Mouse (Mus musculus) stomach, postnatal 0 days (tissue): Measurements from ENCODE around the gene Helt. TPM values are rescaled to one million over a fixed set of nuclear protein-coding genes. Genes with fewer than 3 reads are reported as not detected.

ENCODE experiments used
- ATAC-seq: fragments of 200-750 bp; cut with Nextera tagmentation; 2 replicates; pipeline ENCODE4 v1.8.0; 2017; ENCODE audit not compliant: low FRiP score, low TSS enrichment
- DNase-seq: peaks from one replicate; pipeline ENCODE4 v3.0.0-alpha.2; 2016; ENCODE audit warnings: low spot score
- H3K27ac ChIP-seq: fragments of 300-500 bp; sonication (generic); replicated peaks from 2 replicates; pipeline ENCODE4 v1.5.1; 2014; ENCODE audit warnings: mild to moderate bottlenecking, control low read depth
- H3K27me3 ChIP-seq: fragments of 300-500 bp; sonication (generic); 2 replicates; pipeline ENCODE4 v1.6.1; 2014; ENCODE audit warnings: low read length; ENCODE audit not compliant: control insufficient read depth, insufficient read depth
- H3K36me3 ChIP-seq: fragments of 300-500 bp; sonication (generic); 2 replicates; pipeline ENCODE4 v1.6.1; 2014; ENCODE audit warnings: low read length, mixed read lengths; ENCODE audit not compliant: control insufficient read depth, insufficient read depth
- H3K4me1 ChIP-seq: fragments of 300-500 bp; sonication (generic); replicated peaks from 2 replicates; pipeline ENCODE4 v1.6.1; 2014; ENCODE audit warnings: antibody characterized with exemption; ENCODE audit not compliant: control insufficient read depth, insufficient read depth
- H3K4me2 ChIP-seq: fragments of 300-500 bp; sonication (generic); replicated peaks from 2 replicates; pipeline ENCODE4 v1.6.1; 2014; ENCODE audit warnings: low read depth, mild to moderate bottlenecking, control low read depth, moderate library complexity
- H3K4me3 ChIP-seq: fragments of 300-500 bp; sonication (generic); 2 replicates; pipeline ENCODE4 v1.5.1; 2014; ENCODE audit warnings: low read depth, low read length, control low read depth
- H3K9ac ChIP-seq: fragments of 300-500 bp; sonication (generic); 2 replicates; pipeline ENCODE4 v1.6.1; 2014; ENCODE audit warnings: mild to moderate bottlenecking, low read length, control low read depth, mixed read lengths
- H3K9me3 ChIP-seq: fragments of 300-500 bp; sonication (generic); 2 replicates; pipeline ENCODE4 v1.6.1; 2016; ENCODE audit warnings: low read length; ENCODE audit not compliant: control insufficient read depth
- CTCF ChIP-seq: IDR thresholded peaks from 2 replicates; pipeline ENCODE4 v1.5.1; 2016; ENCODE audit warnings: antibody characterized with exemption, low read depth, mild to moderate bottlenecking, moderate library complexity
- EP300 ChIP-seq: optimal IDR thresholded peaks from 2 replicates; pipeline ENCODE3; 2016; ENCODE audit warnings: antibody characterized with exemption
- WGBS: fragments of 180-500 bp; shearing (Covaris S2); extraction: QIAGEN DNeasy Blood & Tissue Kit; methylation state at CpG from one replicate; pipeline ENCODE4 v1.1.7; 2014; 5-methylcytosine and 5-hydroxymethylcytosine counted together
- polyA plus RNA-seq: library from polyadenylated mRNA; unstranded; fragments of >200 nt; fragmentation: Nextera tagmentation; extraction: Ambion mirVana; gene quantifications from 2 replicates; pipeline ENCODE4 v1.2.1, GENCODE M21; 2015

Gene Helt
- polyA plus RNA-seq, 1 experiment from 2014 or later = not detected

GRCm38 (mm10) chr8:46332389-46333061, 38.1 kb upstream of the Helt start:
- no peaks in the 10 kb centered on the region for H3K36me3 ChIP-seq
- ATAC-seq = peak; percentile 88
- no peaks in the 10 kb centered on the region for H3K9me3 ChIP-seq
- no peak overlapping the region for H3K4me3 ChIP-seq
- no peaks in the 10 kb centered on the region for H3K27me3 ChIP-seq
- no peaks in the 10 kb centered on the region for H3K4me1 ChIP-seq
- TF ChIP-seq CTCF = no peak
- no peak for TF ChIP-seq EP300
- no peak overlapping the region for H3K4me2 ChIP-seq
- DNase-seq = peak; percentile 66
- no peak overlapping the region for H3K9ac ChIP-seq
- H3K27ac ChIP-seq = no peak overlapping the region
- WGBS = 74% methylated on average over 7 of the region's 7 CpGs

DNA sequence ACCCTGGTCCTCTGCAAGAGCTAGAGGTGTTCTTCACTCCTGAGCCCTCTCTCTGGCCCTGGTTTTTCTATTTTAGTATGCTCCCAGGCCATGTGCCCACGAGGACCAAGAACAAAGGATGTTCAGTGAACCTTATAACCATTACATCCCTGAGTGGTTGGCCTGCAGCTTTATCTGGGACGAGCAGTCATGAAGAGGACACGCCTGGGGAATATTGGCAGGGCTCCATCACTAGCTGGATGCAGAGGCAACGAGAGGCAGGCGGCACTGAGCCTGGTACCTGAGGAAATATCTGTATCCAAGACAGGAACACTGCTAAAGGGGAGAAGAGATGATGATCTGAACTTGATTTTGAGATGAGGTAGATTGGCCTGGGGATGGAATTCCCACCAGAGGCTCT, 37.3 kb upstream of the Helt start:
- H3K4me3 ChIP-seq = no peak overlapping the region
- no peak overlapping the region for H3K9ac ChIP-seq
- H3K9me3 ChIP-seq = no peaks in the 10 kb centered on the region
- 70% methylated on average over 5 of the region's 5 CpGs for WGBS
- H3K4me1 ChIP-seq = no peaks in the 10 kb centered on the region
- H3K36me3 ChIP-seq = no peaks in the 10 kb centered on the region
- no peak overlapping the region for H3K27ac ChIP-seq
- no peak overlapping the region for H3K4me2 ChIP-seq
- no peak for DNase-seq
- H3K27me3 ChIP-seq = no peaks in the 10 kb centered on the region
- no peak for ATAC-seq
- TF ChIP-seq CTCF (no peak), EP300 (no peak)

GRCm38 (mm10) chr8:46329396-46329795, 34.9 kb upstream of the Helt start:
- Histone ChIP-seq H3K27ac (no peak overlapping the region), H3K27me3 (no peaks in the 10 kb centered on the region), H3K36me3 (no peaks in the 10 kb centered on the region), H3K4me3 (no peak overlapping the region), H3K4me1 (no peaks in the 10 kb centered on the region), H3K4me2 (no peak overlapping the region), H3K9me3 (no peaks in the 10 kb centered on the region), H3K9ac (no peak overlapping the region)
- no peak for TF ChIP-seq EP300
- TF ChIP-seq CTCF = no peak
- no peak for ATAC-seq
- WGBS = 76% methylated on average over 4 of the region's 4 CpGs
- no peak for DNase-seq

DNA sequence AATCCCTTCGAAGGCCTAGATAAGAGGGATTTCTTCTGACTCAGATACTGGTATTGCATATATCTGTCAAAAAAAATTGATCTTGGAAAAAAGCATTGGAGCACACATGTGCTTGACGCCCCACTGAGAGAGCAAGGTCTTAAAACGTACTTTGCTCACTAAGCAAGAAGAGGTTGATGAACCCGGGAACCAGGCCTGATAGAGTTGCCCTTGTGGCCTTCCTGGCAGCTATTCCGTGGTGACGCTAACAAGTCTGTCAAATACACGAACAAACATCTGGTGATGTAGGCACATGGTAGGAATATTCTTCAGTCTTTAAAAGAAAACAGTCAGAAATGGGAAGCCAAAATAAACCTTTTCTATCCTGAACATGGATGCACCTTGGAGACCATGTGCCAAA, 32.8 kb upstream of the Helt start:
- no peaks in the 10 kb centered on the region; the same call in 1 of the 2 replicates for H3K4me1 ChIP-seq
- WGBS = 71% methylated on average over 7 of the region's 7 CpGs
- DNase-seq (no peak), ATAC-seq (no peak)
- no peaks in the 10 kb centered on the region for H3K27me3 ChIP-seq
- no peak overlapping the region for H3K9ac ChIP-seq
- H3K4me2 ChIP-seq = no peak overlapping the region
- no peaks in the 10 kb centered on the region for H3K36me3 ChIP-seq
- no peaks in the 10 kb centered on the region for H3K9me3 ChIP-seq
- no peak for TF ChIP-seq CTCF
- no peak for TF ChIP-seq EP300
- no peak overlapping the region for H3K27ac ChIP-seq
- no peak overlapping the region for H3K4me3 ChIP-seq

- WGBS = 78% methylated on average over 5 of the region's 5 CpGs
- no peak overlapping the region for H3K4me3 ChIP-seq
These were observed 32.2 kb upstream of the Helt start for GRCm38 (mm10) chr8:46326715-46327114.

DNA sequence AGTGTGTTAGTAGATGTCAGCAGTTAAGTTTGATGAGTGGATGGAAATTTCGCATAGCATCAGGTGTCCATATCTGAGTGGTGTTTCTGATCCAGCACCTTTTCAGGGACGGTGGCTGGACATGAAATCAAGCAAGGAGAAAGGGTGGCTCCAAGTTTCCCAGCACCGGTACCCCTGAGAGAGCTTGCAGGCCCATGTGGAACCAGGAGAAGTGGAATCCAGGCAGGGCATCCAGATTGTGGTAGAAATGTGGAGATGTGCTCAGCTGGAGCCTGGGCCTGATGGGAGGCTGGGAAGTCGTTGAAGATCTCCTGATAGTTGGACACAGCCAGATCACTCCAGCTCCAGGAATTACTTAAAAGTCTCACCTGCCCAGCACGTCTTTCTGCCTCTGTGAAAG, 30.2 kb upstream of the Helt start:
- H3K9me3 ChIP-seq = no peaks in the 10 kb centered on the region
- no peak overlapping the region for H3K4me2 ChIP-seq
- H3K9ac ChIP-seq = no peak overlapping the region
- ATAC-seq (no peak), DNase-seq (no peak)
- TF ChIP-seq CTCF (no peak), EP300 (no peak)
- no peak overlapping the region for H3K27ac ChIP-seq
- no peaks in the 10 kb centered on the region for H3K27me3 ChIP-seq
- H3K4me1 ChIP-seq = no peaks in the 10 kb centered on the region; the same call in 1 of the 2 replicates
- no peak overlapping the region for H3K4me3 ChIP-seq
- 75% methylated on average over 5 of the region's 5 CpGs for WGBS
- H3K36me3 ChIP-seq = no peaks in the 10 kb centered on the region

More at GRCm38 (mm10) chr8:46326715-46327114, 32.2 kb upstream of the Helt start:
- Histone ChIP-seq H3K36me3 (no peaks in the 10 kb centered on the region), H3K4me2 (no peak overlapping the region), H3K27me3 (no peaks in the 10 kb centered on the region), H3K9ac (no peak overlapping the region), H3K4me1 (no peaks in the 10 kb centered on the region; the same call in 1 of the 2 replicates), H3K27ac (no peak overlapping the region), H3K9me3 (no peaks in the 10 kb centered on the region)
- TF ChIP-seq EP300 = no peak
- no peak for TF ChIP-seq CTCF
- no peak for ATAC-seq
- DNase-seq = no peak
